Mouse (Mus musculus) erythroid progenitor cell, adult 5-6 weeks (primary cell): ENCODE results near the gene Chd5. TPM values are rescaled to one million over a fixed set of nuclear protein-coding genes. Genes with fewer than 3 reads are reported as not detected.

Experiments used
- ATAC-seq: replicated peaks from 2 replicates; pipeline ENCODE4 v1.8.0; 2016; ENCODE audit warnings: moderate number of reproducible peaks, mild to moderate bottlenecking, moderate TSS enrichment, inconsistent platforms; ENCODE audit not compliant: poor library complexity, low FRiP score, severe bottlenecking
- total RNA-seq, 2 experiments: library from RNA; stranded (forward) in 1 of 2; stranded (reverse) in 1 of 2; fragments of 150-400 nt in 1 of 2; fragments of 186-747, 209-891 nt in 1 of 2; gene quantifications; 2 replicates each; pipeline versions ENCODE4 v1.2.3 to v1.2.4; 2015 to 2017; ENCODE audit warnings: low replicate concordance in 2 of 2

Chd5 gene
- total RNA-seq, 2 experiments from 2014 or later, result not detected

GRCm38 (mm10) chr4:152315498-152316213 lies 22.8 kb upstream of the Chd5 start:
- ATAC-seq, result no peak

GRCm38 (mm10) chr4:152317631-152318033 lies 20.8 kb upstream of the Chd5 start:
- no peak for ATAC-seq

GRCm38 (mm10) chr4:152318517-152319234 lies 19.8 kb upstream of the Chd5 start, which contains the start of gene Rnf207:
Rnf207 (minus strand) TSS chr4:152318993.
- ATAC-seq, result 0 out of 2 replicates have a peak, but pooled peaks have one; percentile 27

GRCm38 (mm10) chr4:152321464-152321863 lies 17.0 kb upstream of the Chd5 start:
- no peak for ATAC-seq

- peak; percentile 26; the same call in 1 of the 2 replicates for ATAC-seq
These were observed 13.5 kb upstream of the Chd5 start for GRCm38 (mm10) chr4:152324641-152325562.

- ATAC-seq, result peak; percentile 93
These were observed 12.7 kb upstream of the Chd5 start, which contains the start of gene Rpl22 for GRCm38 (mm10) chr4:152325574-152326411. Rpl22 (plus strand) TSS chr4:152325742.

- ATAC-seq, result no peak
These were observed 11.9 kb upstream of the Chd5 start for GRCm38 (mm10) chr4:152326543-152326942.

- no peak for ATAC-seq
These were observed 9.8 kb upstream of the Chd5 start for GRCm38 (mm10) chr4:152328691-152329090.

GRCm38 (mm10) chr4:152332952-152333351 lies 5.5 kb upstream of the Chd5 start:
- no peak for ATAC-seq

GRCm38 (mm10) chr4:152333587-152333986 lies 4.9 kb upstream of the Chd5 start:
- ATAC-seq, result no peak

- no peak for ATAC-seq
These were observed 679 bp upstream of the Chd5 start for GRCm38 (mm10) chr4:152337772-152338171.

- ATAC-seq, result no peak
These were observed 891 bp downstream of the Chd5 start for GRCm38 (mm10) chr4:152339293-152339790.

- no peak for ATAC-seq
These were observed 2.3 kb downstream of the Chd5 start for GRCm38 (mm10) chr4:152340584-152341284.

GRCm38 (mm10) chr4:152343296-152343695 lies 4.8 kb downstream of the Chd5 start:
- no peak for ATAC-seq

- no peak for ATAC-seq
These were observed 6.2 kb downstream of the Chd5 start for GRCm38 (mm10) chr4:152344651-152345050.

GRCm38 (mm10) chr4:152345120-152345889 lies 6.9 kb downstream of the Chd5 start:
- no peak for ATAC-seq

- ATAC-seq, result no peak
These were observed 11.5 kb downstream of the Chd5 start for GRCm38 (mm10) chr4:152349837-152350381.
